Mouse (Mus musculus): Measurements from ENCODE around the gene Pga5.

- TF ChIP-seq MAFK (IDR thresholded peaks at IDR 0.05; ENCODE audit: insufficient read depth, low read depth, low read length) (no peak), ZNF384 (IDR thresholded peaks at IDR 0.05; ENCODE audit: low read depth, low read length) (no peak), CHD2 (IDR thresholded peaks at IDR 0.05; ENCODE audit: low read depth, low read length) (no peak), ZC3H11A (IDR thresholded peaks at IDR 0.05; ENCODE audit: borderline replicate concordance, low read depth, low read length) (0 out of 2 replicates have a peak, but pooled peaks have one; percentile 1)
These were observed 43.6 kb downstream of the Pga5 start, which contains the start of gene Vwce for GRCm38 (mm10) chr19:10634106-10634871.
